Mouse (Mus musculus): ENCODE measurements around the gene Chn2.
A peak's percentile ranks its signal among the peaks of the same experiment; 100 is the strongest.

Gene Chn2

DNA sequence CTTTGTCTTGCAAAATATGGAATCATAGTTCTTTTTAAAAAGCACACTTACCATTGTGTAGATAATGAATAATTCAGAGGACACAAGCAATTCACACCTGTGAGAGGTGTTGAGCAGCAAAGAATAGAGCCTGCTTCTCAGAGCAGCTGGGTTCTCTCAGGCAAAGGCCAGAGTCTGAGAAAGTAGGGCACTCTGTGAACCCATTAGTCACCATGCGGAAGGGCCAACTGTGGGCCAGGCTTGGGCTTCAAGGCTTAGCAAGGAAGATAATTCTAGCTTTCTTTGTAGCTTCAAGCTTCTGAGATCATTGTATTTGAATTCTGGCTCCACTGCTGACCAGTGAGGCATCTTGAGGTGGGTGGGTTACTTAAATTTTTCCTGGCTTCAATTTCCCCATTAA lies 2.8 kb downstream of the Chn2 start:
- peak; percentile 41 for DNase-seq (ENCODE audit: inconsistent ontology term)

DNA sequence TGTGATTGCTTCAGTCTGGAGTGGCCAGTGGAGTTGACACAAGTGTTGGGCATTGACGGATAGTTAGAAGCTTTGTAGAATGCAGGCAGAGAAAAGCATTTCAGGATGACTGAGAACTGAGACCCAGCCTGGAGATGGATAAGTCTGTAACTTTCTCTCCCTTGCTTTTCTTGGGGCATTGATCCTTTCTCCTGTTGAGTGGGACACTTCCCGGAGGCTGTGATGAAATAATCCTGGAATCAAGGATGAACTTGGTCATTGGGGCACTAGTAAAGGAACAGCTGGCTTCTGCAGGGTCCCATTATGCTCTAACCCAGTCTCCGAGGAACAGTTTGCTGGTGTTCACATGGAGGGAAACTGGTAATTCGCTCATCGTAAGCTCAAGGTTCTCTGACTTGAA lies 4.2 kb downstream of the Chn2 start:
- DNase-seq (ENCODE audit: inconsistent ontology term) = no peak

DNA sequence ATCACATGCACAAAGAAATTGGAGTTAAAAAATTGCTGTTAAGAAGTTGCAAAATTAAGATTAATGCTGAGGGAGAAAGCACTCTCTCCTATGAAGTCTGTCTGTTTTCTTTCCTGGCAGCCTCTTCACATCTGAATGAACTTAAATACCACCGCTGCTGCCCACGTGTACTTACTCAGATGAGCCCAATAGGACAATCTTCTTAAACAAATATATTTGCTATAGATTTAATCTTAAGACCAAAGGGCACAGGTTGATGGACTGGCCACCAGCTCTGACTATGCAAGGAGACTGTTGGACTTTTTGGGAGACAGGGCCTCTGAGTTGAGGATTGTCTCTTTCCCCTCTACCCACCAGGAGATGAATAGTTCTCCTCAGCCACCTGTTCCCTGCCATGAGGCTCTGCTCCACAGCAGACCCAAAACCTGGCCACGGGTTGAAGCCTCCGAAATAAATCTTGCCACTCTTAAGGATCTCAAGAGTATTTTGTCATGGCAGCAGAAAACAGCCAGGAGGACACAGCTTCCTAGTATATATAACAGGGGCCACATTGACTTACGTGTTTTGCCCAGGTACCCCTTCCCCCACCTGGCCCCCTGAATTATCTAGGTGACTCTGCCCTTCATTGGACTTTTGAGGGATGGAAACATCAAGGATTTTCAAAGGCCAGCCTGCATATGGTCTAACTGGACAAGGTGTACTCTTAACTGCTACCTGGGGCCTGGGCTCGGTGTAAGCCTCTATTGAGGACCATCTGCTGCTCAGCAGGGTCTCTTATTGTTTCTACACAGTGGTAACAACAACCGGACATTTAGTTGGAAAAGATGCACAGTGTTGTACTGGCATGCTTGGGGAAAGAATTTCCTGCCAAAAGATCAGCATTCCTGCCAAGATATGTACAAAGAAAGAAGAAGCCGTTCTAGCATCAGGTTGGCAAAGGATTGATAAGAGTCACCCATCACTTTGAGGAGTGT lies 6.7 kb downstream of the Chn2 start:
- peak; percentile 38 for DNase-seq (ENCODE audit: inconsistent ontology term)

DNA sequence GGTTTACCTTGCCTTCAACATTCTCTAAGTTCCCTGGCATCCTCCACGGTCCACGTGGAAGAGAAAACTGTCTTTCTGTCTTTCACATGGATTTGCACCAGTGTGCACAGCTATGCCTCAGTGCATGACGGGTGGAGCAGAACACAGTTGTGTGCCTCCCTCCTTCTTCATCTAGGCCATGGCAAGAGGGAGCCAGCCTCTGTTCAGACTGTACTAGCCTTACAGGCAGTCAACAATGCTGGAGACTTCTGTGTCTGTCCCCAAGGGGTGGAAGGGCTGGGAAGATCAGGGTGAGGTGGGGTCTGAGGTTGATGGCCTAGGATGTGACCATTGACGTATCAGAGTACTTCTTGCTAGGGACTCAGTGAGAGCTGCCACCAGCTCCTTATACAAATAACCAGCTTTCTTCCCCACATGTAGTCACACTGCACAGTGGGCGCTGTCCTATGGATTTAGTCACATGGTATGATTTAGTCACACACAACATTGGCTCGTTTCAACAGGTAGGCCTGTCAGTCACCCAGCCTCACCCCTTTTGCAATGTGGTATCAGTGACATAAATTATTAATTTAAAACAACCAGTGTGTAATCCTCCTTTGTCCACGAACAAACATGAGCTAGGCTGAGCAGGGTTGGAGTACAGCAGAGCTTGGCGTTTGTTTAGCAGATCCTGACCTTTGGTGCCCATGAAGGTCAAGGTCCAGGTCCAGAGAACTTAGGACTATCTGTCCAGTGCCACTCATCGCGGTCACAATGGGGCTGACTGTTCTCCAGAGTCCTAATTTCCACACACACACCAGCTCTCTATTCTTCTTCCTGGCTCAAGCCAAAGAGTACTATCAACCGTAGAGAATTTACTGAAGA lies 7.8 kb downstream of the Chn2 start:
- no peak for DNase-seq (ENCODE audit: inconsistent ontology term)

DNA sequence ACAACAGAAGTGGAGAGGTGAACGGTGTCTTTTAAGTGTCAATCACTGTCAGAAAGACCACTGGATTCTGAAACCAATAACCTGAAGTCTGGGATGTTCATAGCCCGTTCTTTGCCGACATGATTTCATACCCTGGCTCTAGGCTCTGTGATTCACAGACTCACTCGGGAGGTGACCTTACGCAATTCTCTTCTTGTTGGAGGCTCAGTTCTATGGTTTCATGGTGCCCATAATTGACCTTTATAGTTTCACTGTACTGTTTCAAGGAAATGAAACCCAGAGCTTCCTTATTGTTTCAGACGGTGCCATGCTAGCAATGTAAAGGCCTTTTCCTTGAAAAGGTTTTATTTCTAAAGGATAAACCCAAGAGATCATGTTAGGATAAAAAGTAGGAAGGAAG lies 9.4 kb downstream of the Chn2 start:
- no peak for DNase-seq (ENCODE audit: inconsistent ontology term)

DNA sequence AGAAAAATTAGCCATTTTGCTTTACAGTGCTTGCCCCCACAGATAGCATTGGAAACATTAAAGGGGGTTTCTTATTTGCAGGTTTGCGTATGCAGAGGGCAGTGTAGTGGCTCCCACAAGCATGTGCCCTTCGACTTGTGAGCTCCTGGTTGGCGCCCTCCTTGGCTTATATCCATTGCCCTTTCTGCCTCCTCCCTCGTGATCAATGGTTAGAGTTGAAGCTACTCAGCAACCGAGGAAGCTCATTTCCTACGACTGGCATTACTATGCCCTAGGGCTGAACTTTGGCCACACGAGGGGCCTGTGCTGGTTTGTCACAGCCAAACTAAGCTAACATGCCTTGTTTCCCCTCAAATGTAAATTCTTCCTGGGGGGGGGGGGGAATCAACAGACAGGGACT lies 11.8 kb downstream of the Chn2 start:
- no peak for DNase-seq (ENCODE audit: inconsistent ontology term)

DNA sequence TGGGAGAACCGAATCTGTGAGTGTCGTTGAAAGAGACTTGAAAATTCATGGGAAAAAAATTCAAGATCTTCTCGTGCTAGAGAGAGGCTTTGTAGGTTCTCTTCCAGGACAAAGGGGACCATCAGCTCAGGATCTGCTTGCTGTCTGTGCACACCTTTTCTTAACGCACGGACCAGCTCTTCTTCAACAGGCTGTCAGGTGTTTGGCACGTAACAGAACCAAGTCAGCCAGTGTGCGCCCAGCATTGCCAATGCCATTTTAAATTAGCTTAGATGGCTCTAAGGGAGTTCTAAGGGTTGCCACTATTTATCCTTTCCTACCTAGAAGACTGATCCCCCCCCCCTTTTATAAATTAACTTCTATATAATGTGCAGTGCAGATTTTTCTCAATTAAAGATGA lies 12.8 kb downstream of the Chn2 start:
- no peak for DNase-seq (ENCODE audit: inconsistent ontology term)

DNA sequence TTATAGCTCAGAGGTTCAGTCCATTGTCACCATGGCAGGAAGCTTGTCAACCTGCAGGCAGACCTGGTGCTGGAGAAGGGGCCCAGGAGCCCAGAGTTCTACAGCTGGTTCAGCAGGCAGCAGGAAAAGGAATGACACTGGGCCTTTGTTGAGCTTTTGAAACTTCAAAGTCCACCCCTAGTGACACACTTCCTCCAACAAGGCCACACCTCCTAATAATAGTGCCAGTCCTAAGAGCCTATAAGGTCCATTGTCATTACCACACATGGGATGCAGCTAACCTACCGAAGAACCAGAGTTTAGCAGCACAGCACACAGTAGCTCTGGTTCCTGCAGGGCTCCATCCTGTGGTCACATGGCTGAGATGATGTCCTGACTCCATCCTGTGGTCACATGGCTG lies 13.3 kb downstream of the Chn2 start:
- DNase-seq (ENCODE audit: inconsistent ontology term) = no peak

DNA sequence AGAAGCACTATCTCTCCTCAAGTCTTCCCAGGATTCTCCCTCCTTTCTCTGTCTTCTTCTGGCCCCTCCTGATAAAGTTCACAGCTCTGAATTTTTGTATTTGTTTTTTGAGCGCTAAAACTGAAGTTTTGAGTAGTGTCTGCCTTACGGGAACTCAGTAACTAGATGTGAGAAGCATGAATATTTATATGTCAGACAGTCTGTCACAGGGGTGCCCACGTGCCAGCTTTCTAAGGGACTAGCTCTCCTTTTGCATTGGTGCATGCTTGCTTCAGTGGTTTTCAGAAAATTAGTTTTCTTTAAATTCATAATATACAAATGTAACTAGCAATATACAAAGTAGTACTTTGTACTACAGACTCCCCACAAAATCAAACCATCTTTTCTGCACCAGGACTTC lies 14.0 kb downstream of the Chn2 start:
- no peak for DNase-seq (ENCODE audit: inconsistent ontology term)

DNA sequence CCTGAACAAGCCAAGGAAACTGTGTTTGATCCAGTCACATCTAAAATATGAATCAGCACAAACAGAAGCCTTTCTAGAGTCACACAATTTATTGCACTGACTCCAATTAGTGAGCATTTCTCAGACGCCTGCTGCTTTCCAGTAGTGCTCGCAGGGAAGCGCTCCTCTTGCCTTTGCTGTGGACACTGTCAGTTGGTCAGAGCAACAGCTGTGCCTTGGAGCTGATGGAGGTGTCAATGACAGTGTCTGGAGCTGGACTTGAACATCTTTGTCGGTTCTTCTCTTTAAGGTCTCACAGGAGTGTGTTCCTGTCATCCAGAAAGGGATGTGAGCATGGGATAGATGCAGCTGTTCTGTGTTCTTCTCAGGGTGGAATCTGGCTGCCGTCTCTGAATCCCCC lies 16.0 kb downstream of the Chn2 start:
- DNase-seq (ENCODE audit: inconsistent ontology term) = no peak

DNA sequence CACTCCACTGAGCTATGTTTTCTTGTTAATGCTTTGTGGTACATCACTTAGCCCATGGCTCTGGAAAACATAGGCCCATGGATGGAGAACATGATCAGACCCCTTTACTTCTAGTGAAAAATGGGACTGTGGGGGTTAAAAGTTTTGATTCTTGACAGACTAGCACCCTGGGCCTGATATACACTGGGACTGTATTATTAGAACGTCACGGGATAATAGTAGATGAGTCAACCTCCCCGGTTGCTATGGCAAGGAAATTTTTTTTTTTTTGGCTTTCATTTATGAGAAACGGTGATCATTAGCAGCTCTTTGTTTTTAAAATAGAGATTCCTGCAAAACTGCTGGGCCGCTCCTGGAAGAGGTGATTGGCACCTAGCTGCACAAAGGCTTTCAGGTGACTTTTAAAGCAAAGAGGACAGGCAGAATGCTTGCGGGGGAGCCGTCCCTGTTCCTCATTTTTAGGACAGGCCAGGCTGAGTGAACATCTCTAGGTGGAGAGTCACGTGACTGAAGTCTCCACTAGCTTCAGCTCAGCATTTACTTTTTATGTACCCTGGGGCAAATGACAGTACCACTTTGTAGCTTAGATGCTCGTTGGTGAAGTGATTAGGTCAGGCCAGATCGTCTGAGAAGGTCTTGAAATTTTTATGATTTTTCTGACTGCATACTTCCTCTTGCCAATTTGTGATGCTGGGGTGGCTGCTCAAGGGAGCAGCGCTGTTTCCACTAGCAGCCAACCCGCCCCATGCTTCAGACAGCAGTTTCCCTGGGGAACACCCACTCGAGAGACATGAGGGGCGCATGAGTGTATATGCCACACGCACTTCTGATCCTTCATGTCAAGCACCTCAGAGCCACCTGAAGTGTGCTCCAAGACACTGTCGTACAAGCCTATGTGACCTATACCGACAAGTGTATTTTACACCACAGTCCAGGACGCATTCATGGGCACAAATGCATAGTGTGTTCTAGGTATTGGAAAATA lies 17.5 kb downstream of the Chn2 start:
- no peak for DNase-seq (ENCODE audit: inconsistent ontology term)

DNA sequence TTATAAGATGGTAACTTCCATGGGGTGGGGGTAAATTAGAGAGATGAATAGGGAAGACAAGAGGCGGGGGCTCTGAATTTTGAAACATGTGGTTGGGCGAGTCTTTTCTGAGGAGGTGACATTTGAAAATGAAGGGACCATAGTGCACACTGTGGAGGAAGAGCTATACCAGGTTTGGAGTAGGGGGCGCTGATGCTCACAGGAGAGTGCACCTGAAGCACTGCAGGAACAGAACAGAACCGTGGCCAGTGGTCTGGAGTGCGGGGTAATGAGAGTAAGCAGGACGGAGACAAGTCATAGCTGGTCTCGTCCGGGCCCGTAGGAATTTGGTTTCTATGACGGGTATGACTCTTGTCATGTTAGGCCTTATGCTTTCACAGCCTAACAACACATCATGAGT lies 18.3 kb downstream of the Chn2 start:
- DNase-seq (ENCODE audit: inconsistent ontology term) = no peak

DNA sequence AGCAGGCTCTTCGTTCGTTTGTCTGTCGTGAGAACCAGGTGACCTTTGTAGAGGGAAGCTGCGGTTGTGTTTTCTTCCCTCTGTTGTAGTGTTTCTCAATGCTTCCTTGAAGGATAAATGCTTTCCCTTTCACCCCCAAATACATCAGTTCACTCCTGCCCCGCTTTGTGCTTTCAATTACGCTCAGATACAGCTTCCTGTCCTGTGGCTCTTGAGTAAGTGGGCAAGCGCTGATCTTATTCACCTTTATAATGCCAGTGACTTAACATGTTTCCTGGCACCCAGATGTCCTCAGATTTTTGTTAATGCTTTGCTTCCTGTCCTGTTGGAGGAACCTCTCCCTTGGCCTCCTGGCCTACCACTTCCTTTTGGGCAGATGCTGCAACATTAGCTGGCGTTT lies 19.5 kb downstream of the Chn2 start:
- no peak for DNase-seq (ENCODE audit: inconsistent ontology term)

DNA sequence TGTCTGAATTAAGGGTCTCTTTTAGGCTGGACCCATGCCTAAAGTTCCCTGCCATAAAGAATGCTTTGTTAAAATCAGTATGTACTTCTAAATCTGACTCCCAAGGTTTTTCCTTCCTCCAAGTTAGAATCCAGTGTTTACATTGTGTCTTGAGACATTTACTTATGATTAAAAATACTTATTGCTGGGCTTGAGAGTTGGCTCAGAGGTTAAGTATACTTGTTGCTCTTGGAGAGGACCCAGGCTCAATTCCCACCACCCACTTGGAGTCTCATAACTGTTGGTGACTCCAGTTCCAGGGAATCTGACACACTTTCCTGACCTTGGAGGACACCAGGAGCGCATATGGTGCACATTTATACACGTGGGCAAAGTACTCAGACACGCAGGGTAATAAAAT lies 20.9 kb downstream of the Chn2 start:
- DNase-seq (ENCODE audit: inconsistent ontology term) = no peak

DNA sequence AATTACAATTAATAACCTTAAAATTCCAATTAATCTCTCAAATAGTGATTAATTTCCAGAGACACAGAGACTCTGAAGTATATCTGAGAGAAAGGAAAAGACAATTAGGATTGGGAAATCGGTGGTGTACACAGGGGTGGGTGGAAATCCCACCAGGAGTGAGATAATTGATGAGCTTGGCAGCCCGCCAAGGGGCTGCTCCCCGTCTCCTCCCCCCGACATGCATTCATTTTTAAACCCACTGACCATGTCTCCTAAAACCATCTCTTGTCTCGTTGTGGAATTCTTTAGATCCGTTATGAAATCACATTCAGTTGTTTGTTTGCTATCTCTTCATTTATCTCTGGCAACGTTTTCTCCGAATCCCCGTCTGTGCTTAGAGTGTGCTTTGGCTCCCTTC lies 22.0 kb downstream of the Chn2 start:
- DNase-seq (ENCODE audit: inconsistent ontology term) = no peak

DNA sequence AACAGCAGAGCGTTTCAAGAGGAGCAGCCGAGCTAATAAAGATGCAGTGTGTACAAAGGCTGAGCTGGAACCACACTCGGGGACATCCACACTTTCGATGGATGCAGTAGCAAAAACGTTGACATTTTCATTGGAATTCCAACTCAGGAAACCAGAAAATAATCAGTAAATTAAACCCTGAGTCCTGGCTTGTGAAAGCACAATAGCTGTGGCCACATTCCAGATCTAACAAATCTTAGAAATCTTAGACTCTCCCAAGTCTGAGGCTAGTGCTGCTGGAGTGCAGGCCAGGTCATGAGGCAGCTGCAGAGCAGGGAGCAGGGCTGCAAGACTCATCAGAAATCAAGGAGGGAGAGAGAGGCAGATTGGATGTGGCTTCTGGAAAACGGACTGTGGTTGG lies 24.5 kb downstream of the Chn2 start:
- no peak for DNase-seq (ENCODE audit: inconsistent ontology term)

DNA sequence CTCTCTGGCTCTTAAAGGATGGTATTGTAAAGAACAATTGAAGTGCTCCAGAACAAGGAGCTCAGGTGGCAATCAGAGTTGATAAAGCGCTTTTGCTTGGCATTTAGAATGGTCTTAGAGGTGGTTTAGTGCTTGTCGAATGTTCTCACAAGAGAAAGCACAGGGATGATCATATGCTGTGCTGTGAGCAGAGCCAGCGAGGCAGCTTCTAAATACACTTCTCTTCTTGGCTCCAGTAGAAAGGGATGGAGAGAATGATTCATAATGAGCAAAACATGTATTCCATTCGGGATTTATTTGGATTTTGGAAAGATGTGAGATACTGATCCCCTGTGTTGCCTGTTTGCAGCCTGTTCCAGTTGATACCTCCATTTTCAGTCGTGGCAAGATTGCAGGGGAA lies 28.0 kb downstream of the Chn2 start:
- DNase-seq (ENCODE audit: inconsistent ontology term) = no peak

DNA sequence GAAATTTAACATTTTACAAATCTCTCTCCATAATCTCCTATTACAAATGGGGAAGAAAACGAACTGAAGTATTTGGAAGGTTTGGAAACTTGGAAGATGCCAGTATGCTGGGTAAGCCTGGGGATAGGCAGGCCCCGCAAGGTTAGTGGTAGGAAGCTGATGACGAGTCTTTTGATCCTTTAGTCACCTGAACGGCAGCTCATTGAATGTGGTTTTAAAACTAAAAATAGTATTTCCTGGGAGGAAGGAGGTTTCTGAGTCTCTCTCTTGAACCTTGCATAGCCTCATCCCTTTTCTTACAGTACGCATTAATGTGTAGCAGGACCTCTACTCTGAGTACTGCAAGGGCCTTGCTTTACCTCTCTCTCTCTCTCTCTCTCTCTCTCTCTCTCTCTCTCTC lies 29.5 kb downstream of the Chn2 start:
- DNase-seq (ENCODE audit: inconsistent ontology term) = no peak

DNA sequence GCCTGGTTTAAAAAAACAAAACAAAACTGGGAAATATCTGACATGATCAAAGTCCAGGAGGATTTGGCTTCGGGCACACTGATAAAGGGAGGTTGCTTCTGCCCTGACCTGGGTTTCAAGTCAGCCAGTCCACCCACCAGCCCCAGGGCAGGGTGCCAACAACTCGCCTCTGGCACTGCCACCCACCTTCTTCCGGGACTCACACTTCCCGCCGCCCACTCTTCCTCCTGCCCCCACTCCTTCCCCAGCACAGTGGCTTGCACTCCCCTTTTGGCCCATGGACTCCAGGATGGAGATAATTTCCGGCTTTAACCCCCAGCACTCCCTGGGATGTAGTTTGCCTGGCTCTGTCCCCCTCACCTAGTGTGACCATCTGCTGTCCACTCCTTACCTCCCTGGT lies 31.4 kb downstream of the Chn2 start:
- DNase-seq (ENCODE audit: inconsistent ontology term) = no peak

DNA sequence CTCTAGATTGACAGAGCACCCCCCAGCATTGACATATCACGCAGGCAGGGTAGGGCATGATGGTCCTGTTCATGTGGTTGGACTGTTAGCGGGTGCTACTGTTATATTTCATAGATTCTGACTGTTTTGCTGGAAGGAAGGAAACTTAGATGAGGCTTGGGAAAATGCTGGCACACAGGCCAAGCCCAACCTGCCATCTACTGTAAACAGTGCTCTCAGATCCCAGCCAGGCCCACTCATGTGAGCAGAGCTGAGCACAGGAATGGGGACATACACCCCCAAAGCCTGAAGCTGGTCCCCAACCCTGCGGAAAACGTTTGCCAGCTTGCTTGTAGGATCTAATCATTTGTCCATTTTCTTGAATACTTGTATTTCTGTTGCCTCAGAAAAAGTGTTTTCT lies 32.1 kb downstream of the Chn2 start:
- DNase-seq (ENCODE audit: inconsistent ontology term) = no peak

DNA sequence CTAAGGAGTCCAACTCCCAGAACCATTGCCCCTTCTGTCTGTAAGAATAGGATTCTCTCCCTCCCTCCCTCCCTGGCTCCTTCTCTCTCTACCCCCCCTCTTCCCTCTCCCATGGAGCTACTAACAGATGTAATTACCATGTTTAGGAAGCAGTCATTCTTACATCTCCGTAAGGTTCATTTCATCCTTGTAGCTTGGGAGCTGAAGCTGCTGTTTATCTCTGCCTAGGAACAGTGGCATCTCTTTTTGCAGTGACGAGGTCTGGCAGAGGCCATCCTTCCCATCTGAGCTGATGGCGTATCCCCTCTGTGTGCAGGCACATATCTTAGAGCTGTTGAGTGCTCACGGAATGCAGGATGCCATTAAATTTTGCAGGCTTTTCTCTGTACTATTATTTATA lies 35.1 kb downstream of the Chn2 start:
- no peak for DNase-seq (ENCODE audit: inconsistent ontology term)

DNA sequence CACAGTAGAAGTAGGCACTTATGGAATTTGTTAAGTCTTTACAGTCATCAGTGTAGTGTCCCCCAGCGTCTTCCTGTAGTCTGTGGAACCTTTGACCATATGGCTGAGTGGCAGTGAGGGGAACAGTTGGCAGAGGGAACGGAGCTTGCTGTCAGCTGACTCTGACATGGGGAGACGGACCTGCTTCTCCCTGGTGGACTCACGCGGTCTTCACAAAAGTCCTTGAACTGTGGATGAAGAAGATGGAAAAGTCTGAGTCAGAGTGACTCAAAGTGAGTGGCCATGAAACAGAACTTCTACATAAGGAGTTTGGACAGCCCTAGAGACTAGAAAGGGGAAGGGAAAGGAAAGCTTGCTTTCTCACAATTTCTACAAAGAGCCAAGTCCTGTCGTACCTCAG lies 36.1 kb downstream of the Chn2 start:
- no peak for DNase-seq (ENCODE audit: inconsistent ontology term)

Measured in Muller cell, postnatal 12 days (primary cell).